Mouse (Mus musculus) forebrain, embryonic 13.5 days (tissue): ENCODE results near the gene Camk2b. TPM values are rescaled to one million over a fixed set of nuclear protein-coding genes. Genes with fewer than 3 reads are reported as not detected.
A peak's percentile ranks its signal among the peaks of the same experiment; 100 is the strongest.
"Not testable (repeated sequence)": the region's sequence is repeated elsewhere in the genome, so short reads cannot be mapped to it uniquely, and the experiment has no call there.

ENCODE experiments used
- ATAC-seq: fragments of 200-750 bp; cut with Nextera tagmentation; 2 replicates; pipeline ENCODE4 v1.8.0; 2017
- H3K27ac ChIP-seq: fragments of 300-500 bp; sonication (generic); 2 replicates; pipeline ENCODE4 v1.5.1; 2015; ENCODE audit warnings: inconsistent platforms, mild to moderate bottlenecking, moderate library complexity
- H3K27me3 ChIP-seq: fragments of 300-500 bp; sonication (generic); 2 replicates; pipeline ENCODE4 v1.6.1; 2015; ENCODE audit warnings: mild to moderate bottlenecking, inconsistent platforms
- H3K36me3 ChIP-seq: fragments of 300-500 bp; sonication (generic); 2 replicates; pipeline ENCODE4 v1.6.1; 2015; ENCODE audit warnings: mild to moderate bottlenecking, inconsistent platforms; ENCODE audit not compliant: poor library complexity, severe bottlenecking
- H3K4me1 ChIP-seq: fragments of 300-500 bp; sonication (generic); 2 replicates; pipeline ENCODE4 v1.6.1; 2015; ENCODE audit warnings: inconsistent platforms
- H3K4me2 ChIP-seq: fragments of 300-500 bp; sonication (generic); 2 replicates; pipeline ENCODE4 v1.6.1; 2015; ENCODE audit warnings: inconsistent platforms, mild to moderate bottlenecking, moderate library complexity
- H3K4me3 ChIP-seq: fragments of 300-500 bp; sonication (generic); 2 replicates; pipeline ENCODE4 v1.5.1; 2015; ENCODE audit warnings: mild to moderate bottlenecking, inconsistent platforms
- H3K9ac ChIP-seq: fragments of 300-500 bp; sonication (generic); 2 replicates; pipeline ENCODE4 v1.6.1; 2015; ENCODE audit warnings: mild to moderate bottlenecking, inconsistent platforms
- H3K9me3 ChIP-seq: fragments of 300-500 bp; sonication (generic); replicated peaks from 2 replicates; pipeline ENCODE4 v1.6.1; 2016; ENCODE audit warnings: inconsistent platforms
- WGBS: fragments of 180-500 bp; shearing (Covaris S2); methylation state at CpG from one replicate; pipeline ENCODE4 v1.1.7; 2015; 5-methylcytosine and 5-hydroxymethylcytosine counted together
- polyA plus RNA-seq: library from polyadenylated mRNA; unstranded; fragments of >200 nt; fragmentation: Nextera tagmentation; extraction: Ambion mirVana; gene quantifications from 2 replicates; pipeline ENCODE4 v1.2.1, GENCODE M21; 2015

The Camk2b gene
- polyA plus RNA-seq, 1 experiment from 2014 or later: 26.1 TPM

- Histone ChIP-seq H3K4me3 (no peak overlapping the region), H3K4me1 (peaks cover 6% of the 10 kb centered on the region; the same call in 1 of the 2 replicates), H3K9me3 (no peaks in the 10 kb centered on the region), H3K4me2 (no peak overlapping the region), H3K27ac (no peak overlapping the region), H3K9ac (no peak overlapping the region), H3K36me3 (no peaks in the 10 kb centered on the region), H3K27me3 (no peaks in the 10 kb centered on the region)
- 81% methylated on average over 17 of the region's 17 CpGs for WGBS
- no peak for ATAC-seq
Observed at GRCm38 (mm10) chr11:6020897-6021839, 45.0 kb downstream of the Camk2b start.

- Histone ChIP-seq H3K27me3 (no peaks in the 10 kb centered on the region), H3K9me3 (no peaks in the 10 kb centered on the region), H3K4me1 (peaks cover 10% of the 10 kb centered on the region; the same call in 1 of the 2 replicates), H3K4me2 (no peak overlapping the region), H3K36me3 (no peaks in the 10 kb centered on the region), H3K27ac (no peak overlapping the region), H3K9ac (no peak overlapping the region), H3K4me3 (no peak overlapping the region)
- ATAC-seq: no peak
- WGBS: 73% methylated on average over 5 of the region's 5 CpGs
Observed at GRCm38 (mm10) chr11:6020360-6020759, 45.8 kb downstream of the Camk2b start.

GRCm38 (mm10) chr11:6018218-6019010 is 47.7 kb downstream of the Camk2b start:
- H3K27me3 ChIP-seq: no peaks in the 10 kb centered on the region
- no peak overlapping the region for H3K9ac ChIP-seq
- peaks cover 10% of the 10 kb centered on the region; the same call in 1 of the 2 replicates for H3K4me1 ChIP-seq
- H3K9me3 ChIP-seq: no peaks in the 10 kb centered on the region
- H3K4me3 ChIP-seq: no peak overlapping the region
- no peak for ATAC-seq
- WGBS: 73% methylated on average over 7 of the region's 7 CpGs
- no peak overlapping the region for H3K4me2 ChIP-seq
- no peak overlapping the region for H3K27ac ChIP-seq
- H3K36me3 ChIP-seq: no peaks in the 10 kb centered on the region

- Histone ChIP-seq H3K36me3 (no peaks in the 10 kb centered on the region), H3K27me3 (no peaks in the 10 kb centered on the region), H3K4me3 (no peak overlapping the region), H3K9me3 (no peaks in the 10 kb centered on the region), H3K27ac (no peak overlapping the region), H3K9ac (no peak overlapping the region), H3K4me1 (peaks cover 10% of the 10 kb centered on the region; the same call in 1 of the 2 replicates), H3K4me2 (no peak overlapping the region)
- 70% methylated on average over 10 of the region's 11 CpGs for WGBS
- ATAC-seq: no peak
Observed at GRCm38 (mm10) chr11:6017484-6018140, 48.5 kb downstream of the Camk2b start.

GRCm38 (mm10) chr11:6016797-6017395 is 49.3 kb downstream of the Camk2b start:
- Histone ChIP-seq H3K9ac (no peak overlapping the region), H3K4me1 (peaks cover 10% of the 10 kb centered on the region; the same call in 1 of the 2 replicates), H3K27me3 (no peaks in the 10 kb centered on the region), H3K27ac (no peak overlapping the region), H3K36me3 (no peaks in the 10 kb centered on the region), H3K9me3 (no peaks in the 10 kb centered on the region), H3K4me2 (no peak overlapping the region), H3K4me3 (no peak overlapping the region)
- ATAC-seq: no peak
- WGBS: 68% methylated on average over 9 of the region's 9 CpGs

GRCm38 (mm10) chr11:6016368-6016767 is 49.8 kb downstream of the Camk2b start:
- H3K36me3 ChIP-seq: no peaks in the 10 kb centered on the region
- H3K27me3 ChIP-seq: no peaks in the 10 kb centered on the region
- WGBS: 0% methylated on average over 2 of the region's 3 CpGs
- H3K9me3 ChIP-seq: no peaks in the 10 kb centered on the region
- no peak overlapping the region for H3K27ac ChIP-seq
- no peak overlapping the region for H3K9ac ChIP-seq
- ATAC-seq: peak; percentile 37; the same call in 1 of the 2 replicates
- peaks cover 10% of the 10 kb centered on the region; the same call in 1 of the 2 replicates for H3K4me1 ChIP-seq
- no peak overlapping the region for H3K4me2 ChIP-seq
- H3K4me3 ChIP-seq: no peak overlapping the region

GRCm38 (mm10) chr11:6015011-6015431 is 51.1 kb downstream of the Camk2b start:
- H3K27me3 ChIP-seq: no peaks in the 10 kb centered on the region
- H3K4me1 ChIP-seq: peaks cover 10% of the 10 kb centered on the region; the same call in 1 of the 2 replicates
- H3K27ac ChIP-seq: no peak overlapping the region
- WGBS: 75% methylated on average over 6 of the region's 6 CpGs
- no peaks in the 10 kb centered on the region for H3K9me3 ChIP-seq
- no peak overlapping the region for H3K9ac ChIP-seq
- no peaks in the 10 kb centered on the region for H3K36me3 ChIP-seq
- H3K4me2 ChIP-seq: no peak overlapping the region
- H3K4me3 ChIP-seq: no peak overlapping the region
- no peak for ATAC-seq

- H3K27ac ChIP-seq: no peak overlapping the region
- no peak overlapping the region for H3K4me2 ChIP-seq
- H3K4me3 ChIP-seq: no peak overlapping the region
- H3K4me1 ChIP-seq: peaks cover 10% of the 10 kb centered on the region; the same call in 1 of the 2 replicates
- no peaks in the 10 kb centered on the region for H3K36me3 ChIP-seq
- H3K9me3 ChIP-seq: no peaks in the 10 kb centered on the region
- WGBS: 80% methylated on average over 2 of the region's 2 CpGs
- no peaks in the 10 kb centered on the region for H3K27me3 ChIP-seq
- no peak overlapping the region for H3K9ac ChIP-seq
- ATAC-seq: no peak
Observed at GRCm38 (mm10) chr11:6013359-6013758, 52.8 kb downstream of the Camk2b start.

GRCm38 (mm10) chr11:6011879-6012278 is 54.3 kb downstream of the Camk2b start:
- H3K9ac ChIP-seq: no peak overlapping the region
- H3K27ac ChIP-seq: no peak overlapping the region
- H3K4me3 ChIP-seq: no peak overlapping the region
- H3K27me3 ChIP-seq: no peaks in the 10 kb centered on the region
- H3K4me2 ChIP-seq: no peak overlapping the region
- no peak for ATAC-seq
- no peaks in the 10 kb centered on the region for H3K36me3 ChIP-seq
- peaks cover 10% of the 10 kb centered on the region; the same call in 1 of the 2 replicates for H3K4me1 ChIP-seq
- 94% methylated on average over 3 of the region's 3 CpGs for WGBS
- no peaks in the 10 kb centered on the region for H3K9me3 ChIP-seq

GRCm38 (mm10) chr11:6010751-6011482 is 55.2 kb downstream of the Camk2b start:
- not testable (repeated sequence) for ATAC-seq, H3K4me2 ChIP-seq
- WGBS: 100% methylated on average over 4 of the region's 18 CpGs

GRCm38 (mm10) chr11:6007779-6008128 is 58.4 kb downstream of the Camk2b start:
- not testable (repeated sequence) for H3K9me3 ChIP-seq, ATAC-seq, H3K36me3 ChIP-seq, H3K4me1 ChIP-seq, H3K27ac ChIP-seq
- H3K9ac ChIP-seq: peak overlapping the region; percentile 34; the same call in 1 of the 2 replicates
- peak overlapping the region; percentile 35 for H3K4me3 ChIP-seq
- peak overlapping the region; percentile 54 for H3K4me2 ChIP-seq
- peaks cover 20% of the 10 kb centered on the region for H3K27me3 ChIP-seq
- 16% methylated on average over 11 of the region's 13 CpGs for WGBS

More at GRCm38 (mm10) chr11:6010751-6011482, 55.2 kb downstream of the Camk2b start:
- H3K4me1 ChIP-seq, H3K9me3 ChIP-seq, H3K36me3 ChIP-seq, H3K4me3 ChIP-seq, H3K27ac ChIP-seq, H3K27me3 ChIP-seq, H3K9ac ChIP-seq: not testable (repeated sequence)
